Mouse (Mus musculus) B cell, adult 62 days (primary cell): Measurements from ENCODE around the gene Zfp217. TPM values are rescaled to one million over a fixed set of nuclear protein-coding genes. Genes with fewer than 3 reads are reported as not detected.

ENCODE experiments used
- total RNA-seq: library from RNA; stranded (reverse); gene quantifications from 4 replicates; pipeline ENCODE4 v1.2.4, GENCODE M21; 2023

Zfp217 gene
- 45.3 to 53.5 TPM (median 48.9 TPM) in 4 replicates for total RNA-seq

DNA sequence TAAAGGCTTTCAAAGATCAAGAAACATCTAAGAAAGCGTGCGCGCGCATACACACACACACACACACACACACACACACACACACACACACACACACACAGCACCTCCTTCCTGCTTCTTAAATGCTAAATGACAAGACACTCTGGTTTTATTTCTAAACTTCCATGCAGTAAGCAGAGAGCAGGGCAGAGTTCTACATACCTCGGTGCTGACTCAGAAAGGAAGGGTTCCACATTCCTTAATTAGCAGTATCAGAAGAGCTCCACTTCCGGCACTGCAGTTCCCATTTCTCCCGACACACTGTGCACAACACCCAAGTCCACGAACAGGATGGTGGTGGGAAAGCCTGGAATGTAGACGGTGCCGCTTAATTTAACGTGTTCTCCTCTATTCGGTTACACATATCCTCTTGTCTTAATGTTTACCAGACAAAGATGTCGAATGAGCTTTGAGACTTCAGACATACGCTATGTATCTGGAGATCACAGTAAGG is at the start of gene Zfp217:
Zfp217 (minus strand) TSS at position 443 of the 493 bp plus-strand sequence.

